Mouse (Mus musculus) liver, embryonic 14.5 days (tissue): ENCODE measurements around the gene Bbs9.

Source experiments
- CTCF ChIP-seq: IDR thresholded peaks from 2 replicates; pipeline ENCODE4 v1.5.1; 2016; ENCODE audit warnings: antibody characterized with exemption, low read depth, control low read depth
- EP300 ChIP-seq: IDR thresholded peaks from 2 replicates; pipeline ENCODE4 v1.6.1; 2016; ENCODE audit warnings: antibody characterized with exemption, low read depth

DNA sequence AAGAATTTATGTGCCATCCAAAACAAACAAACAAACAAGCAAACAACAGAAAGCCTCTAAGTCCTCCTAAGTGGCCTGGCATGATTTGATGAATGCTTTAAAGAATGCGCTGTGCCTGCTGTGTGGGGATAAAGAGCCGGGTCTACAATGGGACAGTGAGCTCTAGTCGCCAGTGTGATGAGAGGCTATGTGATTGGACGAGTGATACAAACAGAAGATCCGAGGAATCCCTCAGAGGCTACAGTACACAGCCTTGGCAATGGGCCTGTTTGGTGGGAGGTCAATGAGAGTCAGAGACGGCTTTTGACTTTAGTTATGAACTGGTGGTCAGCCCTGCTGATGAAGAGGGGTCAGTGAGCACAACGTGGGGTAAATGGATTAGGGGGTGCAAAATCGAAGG lies 349.4 kb downstream of the Bbs9 start:
- TF ChIP-seq CTCF, result no peak
- TF ChIP-seq EP300, result no peak
